Mouse (Mus musculus): Measurements from ENCODE around the gene Cdc42bpg. TPM values are rescaled to one million over a fixed set of nuclear protein-coding genes. Genes with fewer than 3 reads are reported as not detected.

Cdc42bpg gene
- polyA plus RNA-seq, 1 experiment from 2014 or later: 0.46 TPM

DNA sequence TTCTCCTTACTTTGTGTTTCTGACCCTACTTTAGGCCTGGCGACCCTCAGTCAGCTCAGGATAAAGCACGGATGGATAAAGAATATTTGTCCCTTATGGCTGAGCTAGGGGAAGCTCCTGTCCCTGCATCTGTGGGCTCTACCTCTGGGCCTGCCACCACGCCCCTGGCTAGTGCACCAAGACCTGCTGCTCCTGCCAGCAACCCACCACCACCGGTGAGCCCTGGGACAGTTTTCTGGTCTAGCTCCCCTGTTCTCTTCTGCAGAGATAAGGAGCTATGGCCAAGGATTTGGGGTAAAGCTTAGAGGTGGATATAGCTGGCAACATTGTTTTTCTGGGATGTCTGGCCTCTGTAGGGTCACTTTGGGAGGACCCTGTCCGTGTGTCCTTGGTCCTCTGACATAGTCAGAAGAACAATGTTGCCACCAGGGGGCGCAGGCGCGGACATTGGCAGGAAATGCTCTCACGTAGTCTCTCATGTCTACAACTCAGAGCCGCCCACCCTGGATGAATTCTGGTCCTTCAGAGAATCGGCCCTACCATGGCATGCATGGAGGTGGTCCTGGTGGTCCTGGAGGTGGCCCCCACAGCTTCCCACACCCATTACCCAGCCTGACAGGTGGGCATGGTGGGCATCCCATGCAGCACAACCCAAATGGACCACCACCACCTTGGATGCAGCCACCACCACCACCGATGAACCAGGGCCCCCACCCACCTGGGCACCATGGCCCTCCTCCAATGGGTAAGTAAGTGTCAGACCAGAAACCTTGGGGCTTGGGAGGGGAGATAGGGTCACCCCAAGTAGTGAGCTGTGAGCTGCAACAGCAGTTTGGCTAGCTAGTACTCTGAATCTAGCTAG, 67.5 kb downstream of the Cdc42bpg start:
- 0 out of 2 replicates have a peak, but pooled peaks have one; percentile 12 for ATAC-seq
- Histone ChIP-seq H3K4me2 (replicated peaks) (no peak overlapping the region), H3K27ac (no peak overlapping the region), H3K9ac (replicated peaks) (no peak overlapping the region), H3K4me1 (replicated peaks) (peaks cover 13% of the 10 kb centered on the region), H3K36me3 (peaks cover 95% of the 10 kb centered on the region), H3K9me3 (no peaks in the 10 kb centered on the region), H3K4me3 (replicated peaks) (no peak overlapping the region), H3K27me3 (no peaks in the 10 kb centered on the region)
- WGBS: 65% methylated on average over 12 of the region's 12 CpGs

DNA sequence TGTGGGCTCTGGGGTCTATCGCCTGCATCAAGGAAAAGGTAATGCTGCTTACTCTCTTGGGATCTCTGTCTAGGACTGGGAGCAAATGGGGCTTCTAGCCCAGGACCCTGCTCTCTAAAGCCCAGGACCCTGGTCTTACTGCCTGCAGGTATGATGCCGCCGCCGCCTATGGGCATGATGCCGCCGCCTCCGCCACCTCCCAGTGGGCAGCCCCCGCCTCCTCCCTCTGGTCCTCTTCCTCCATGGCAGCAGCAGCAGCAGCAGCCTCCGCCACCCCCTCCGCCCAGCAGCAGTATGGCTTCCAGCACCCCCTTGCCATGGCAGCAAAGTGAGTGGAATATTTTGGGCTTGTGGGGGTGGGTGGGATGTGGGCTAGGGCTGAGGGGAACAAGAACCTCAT, 68.3 kb downstream of the Cdc42bpg start:
- H3K4me1 ChIP-seq (replicated peaks): peaks cover 13% of the 10 kb centered on the region
- H3K27ac ChIP-seq: no peak overlapping the region
- no peak overlapping the region for H3K4me3 ChIP-seq (replicated peaks)
- H3K27me3 ChIP-seq: no peaks in the 10 kb centered on the region
- no peak overlapping the region for H3K9ac ChIP-seq (replicated peaks)
- ATAC-seq: no peak
- 95% methylated on average over 10 of the region's 10 CpGs for WGBS
- H3K9me3 ChIP-seq: no peaks in the 10 kb centered on the region
- H3K4me2 ChIP-seq (replicated peaks): no peak overlapping the region
- peaks cover 96% of the 10 kb centered on the region for H3K36me3 ChIP-seq

MicroRNAs encoded within 50 kb of the gene (microRNA counts, 519-probe panel; counts per million panel counts)
- 110 counts per million, percentile 56 among the panel's probes with 10 or more counts for microRNA mmu-miR-192

Small RNAs within 50 kb of the gene (microRNA-seq; reads per million reads assigned to microRNA genes)
- gene Mir192: 95.9 reads per million, percentile 52 among the genes with 10 or more reads in this experiment
- gene Mir194-2: 69.7 reads per million, percentile 50 among the genes with 10 or more reads in this experiment
- not detected for gene Mir6989

Other genes with a start within 250 kb of the Cdc42bpg start
- gene Mrpl49, start 248.7 kb upstream of the Cdc42bpg start, polyA plus RNA-seq (2015; fragmentation: Nextera tagmentation; extraction: Ambion mirVana): 73.7 and 74.7 TPM in 2 replicates
- 632 and 647 TPM in 2 replicates for gene Fau, start 248.6 kb upstream of the Cdc42bpg start, polyA plus RNA-seq (2015; fragmentation: Nextera tagmentation; extraction: Ambion mirVana)
- 27.4 and 33.1 TPM in 2 replicates for gene Znhit2, start 245.3 kb upstream of the Cdc42bpg start, polyA plus RNA-seq (2015; fragmentation: Nextera tagmentation; extraction: Ambion mirVana)
- 44.1 and 45.9 TPM in 2 replicates for gene Tm7sf2, start 238.1 kb upstream of the Cdc42bpg start, polyA plus RNA-seq (2015; fragmentation: Nextera tagmentation; extraction: Ambion mirVana)
- gene Vps51, start 229.2 kb upstream of the Cdc42bpg start, polyA plus RNA-seq (2015; fragmentation: Nextera tagmentation; extraction: Ambion mirVana): 90.8 and 91.4 TPM in 2 replicates
- gene Tmem262, start 226.4 kb upstream of the Cdc42bpg start, polyA plus RNA-seq (2015; fragmentation: Nextera tagmentation; extraction: Ambion mirVana): not detected in 2 replicates
- gene Gm28374, start 224.2 kb upstream of the Cdc42bpg start, polyA plus RNA-seq (2015; fragmentation: Nextera tagmentation; extraction: Ambion mirVana): 2.4 TPM in 2 replicates
- 83.3 and 84.8 TPM in 2 replicates for gene Zfpl1, start 221.5 kb upstream of the Cdc42bpg start, polyA plus RNA-seq (2015; fragmentation: Nextera tagmentation; extraction: Ambion mirVana)
- gene Cdca5, start 221.5 kb upstream of the Cdc42bpg start, polyA plus RNA-seq (2015; fragmentation: Nextera tagmentation; extraction: Ambion mirVana): 19.1 and 19.3 TPM in 2 replicates
- gene AC131692.1, start 212.0 kb upstream of the Cdc42bpg start, polyA plus RNA-seq (2015; fragmentation: Nextera tagmentation; extraction: Ambion mirVana): not detected in 2 replicates
- gene Naaladl1, start 200.7 kb upstream of the Cdc42bpg start, polyA plus RNA-seq (2015; fragmentation: Nextera tagmentation; extraction: Ambion mirVana): 0.52 and 0.58 TPM in 2 replicates
- 35.1 and 41.8 TPM in 2 replicates for gene Sac3d1, start 187.8 kb upstream of the Cdc42bpg start, polyA plus RNA-seq (2015; fragmentation: Nextera tagmentation; extraction: Ambion mirVana)
- 42.3 and 44.4 TPM in 2 replicates for gene Snx15, start 178.2 kb upstream of the Cdc42bpg start, polyA plus RNA-seq (2015; fragmentation: Nextera tagmentation; extraction: Ambion mirVana)
- gene Batf2, start 165.5 kb upstream of the Cdc42bpg start, polyA plus RNA-seq (2015; fragmentation: Nextera tagmentation; extraction: Ambion mirVana): 0.27 TPM in 1 of 2 replicates, not detected in the other
- 115 and 118 TPM in 2 replicates for gene Arl2, start 164.9 kb upstream of the Cdc42bpg start, polyA plus RNA-seq (2015; fragmentation: Nextera tagmentation; extraction: Ambion mirVana)
- not detected in 2 replicates for gene Majin, start 122.1 kb upstream of the Cdc42bpg start, polyA plus RNA-seq (2015; fragmentation: Nextera tagmentation; extraction: Ambion mirVana)
- gene Gpha2, start 80.1 kb upstream of the Cdc42bpg start, polyA plus RNA-seq (2015; fragmentation: Nextera tagmentation; extraction: Ambion mirVana): not detected in 2 replicates
- 78.4 and 84.8 TPM in 2 replicates for gene Ppp2r5b, start 70.6 kb upstream of the Cdc42bpg start, polyA plus RNA-seq (2015; fragmentation: Nextera tagmentation; extraction: Ambion mirVana)
- 11.4 and 12.4 TPM in 2 replicates for gene Atg2a, start 64.8 kb upstream of the Cdc42bpg start, polyA plus RNA-seq (2015; fragmentation: Nextera tagmentation; extraction: Ambion mirVana)
- 89.7 and 93.8 TPM in 2 replicates for gene Ehd1, start 29.7 kb upstream of the Cdc42bpg start, polyA plus RNA-seq (2015; fragmentation: Nextera tagmentation; extraction: Ambion mirVana)
- gene Men1, start 28.5 kb downstream of the Cdc42bpg start, polyA plus RNA-seq (2015; fragmentation: Nextera tagmentation; extraction: Ambion mirVana): 74.4 and 81.1 TPM in 2 replicates
- gene Map4k2, start 34.7 kb downstream of the Cdc42bpg start, polyA plus RNA-seq (2015; fragmentation: Nextera tagmentation; extraction: Ambion mirVana): 13.6 and 17.1 TPM in 2 replicates
- 120 and 128 TPM in 2 replicates for gene Sf1, start 57.2 kb downstream of the Cdc42bpg start, polyA plus RNA-seq (2015; fragmentation: Nextera tagmentation; extraction: Ambion mirVana)
- gene Pygm, start 77.9 kb downstream of the Cdc42bpg start, polyA plus RNA-seq (2015; fragmentation: Nextera tagmentation; extraction: Ambion mirVana): 1.9 and 2.2 TPM in 2 replicates
- gene Rasgrp2, start 92.9 kb downstream of the Cdc42bpg start, polyA plus RNA-seq (2015; fragmentation: Nextera tagmentation; extraction: Ambion mirVana): 28.5 and 29.6 TPM in 2 replicates
- gene Nrxn2, start 112.3 kb downstream of the Cdc42bpg start, polyA plus RNA-seq (2015; fragmentation: Nextera tagmentation; extraction: Ambion mirVana): 20.7 and 24.3 TPM in 2 replicates
- 0.19 TPM in 1 of 2 replicates, not detected in the other for gene Slc22a12, start 236.6 kb downstream of the Cdc42bpg start, polyA plus RNA-seq (2015; fragmentation: Nextera tagmentation; extraction: Ambion mirVana)